Mouse (Mus musculus) liver, adult (tissue): ENCODE measurements around the gene Aagab.

Source experiments
- GATA4 ChIP-seq: IDR thresholded peaks from 2 replicates; pipeline ENCODE4 v1.6.1; 2014; ENCODE audit warnings: mild to moderate bottlenecking, low read length; ENCODE audit not compliant: insufficient replicate concordance

The Aagab gene

GRCm38 (mm10) chr9:63589209-63589608 lies 13.3 kb upstream of the Aagab start:
- no peak for TF ChIP-seq GATA4

GRCm38 (mm10) chr9:63590592-63590991 lies 11.9 kb upstream of the Aagab start:
- no peak for TF ChIP-seq GATA4

- no peak for TF ChIP-seq GATA4
Measured at GRCm38 (mm10) chr9:63591661-63592256, 10.7 kb upstream of the Aagab start.

- no peak for TF ChIP-seq GATA4
Measured at GRCm38 (mm10) chr9:63595032-63595431, 7.4 kb upstream of the Aagab start.

GRCm38 (mm10) chr9:63595652-63596051 lies 6.8 kb upstream of the Aagab start:
- TF ChIP-seq GATA4: no peak

- TF ChIP-seq GATA4: no peak
Measured at GRCm38 (mm10) chr9:63596660-63597059, 5.8 kb upstream of the Aagab start.

- TF ChIP-seq GATA4: no peak
Measured at GRCm38 (mm10) chr9:63603849-63604248, 1.4 kb downstream of the Aagab start.

- no peak for TF ChIP-seq GATA4
Measured at GRCm38 (mm10) chr9:63606594-63606993, 4.1 kb downstream of the Aagab start.

- TF ChIP-seq GATA4: no peak
Measured at GRCm38 (mm10) chr9:63608006-63608405, 5.5 kb downstream of the Aagab start.

GRCm38 (mm10) chr9:63609246-63609645 lies 6.8 kb downstream of the Aagab start:
- TF ChIP-seq GATA4: no peak

GRCm38 (mm10) chr9:63609776-63610175 lies 7.3 kb downstream of the Aagab start:
- TF ChIP-seq GATA4: no peak

- TF ChIP-seq GATA4: no peak
Measured at GRCm38 (mm10) chr9:63610231-63610630, 7.8 kb downstream of the Aagab start.

- TF ChIP-seq GATA4: no peak
Measured at GRCm38 (mm10) chr9:63610841-63611366, 8.4 kb downstream of the Aagab start.

GRCm38 (mm10) chr9:63611967-63612366 lies 9.5 kb downstream of the Aagab start:
- TF ChIP-seq GATA4: no peak; the same call in 1 of the 2 replicates

- TF ChIP-seq GATA4: no peak
Measured at GRCm38 (mm10) chr9:63612565-63613515, 10.4 kb downstream of the Aagab start.

- TF ChIP-seq GATA4: no peak
Measured at GRCm38 (mm10) chr9:63613569-63613968, 11.1 kb downstream of the Aagab start.
